Mouse (Mus musculus) lung, postnatal 0 days (tissue): Measurements from ENCODE around the gene Wdr18. TPM values are rescaled to one million over a fixed set of nuclear protein-coding genes. Genes with fewer than 3 reads are reported as not detected.
A peak's percentile ranks its signal among the peaks of the same experiment; 100 is the strongest.

Experiments used
- ATAC-seq: fragments of 200-750 bp; cut with Nextera tagmentation; 2 replicates; pipeline ENCODE4 v1.8.0; 2017; ENCODE audit warnings: moderate library complexity
- DNase-seq: peaks from one replicate; pipeline ENCODE4 v3.0.0-alpha.2; 2016; ENCODE audit warnings: low spot score
- H3K27ac ChIP-seq: fragments of 300-500 bp; sonication (generic); 2 replicates; pipeline ENCODE4 v1.5.1; 2014; ENCODE audit warnings: antibody characterized with exemption, mild to moderate bottlenecking, low read length, mixed read lengths
- H3K27me3 ChIP-seq: fragments of 300-500 bp; sonication (generic); replicated peaks from 2 replicates; pipeline ENCODE4 v1.6.1; 2014; ENCODE audit warnings: low read length, mixed read lengths; ENCODE audit not compliant: insufficient read depth
- H3K36me3 ChIP-seq: fragments of 300-500 bp; sonication (generic); 2 replicates; pipeline ENCODE4 v1.6.1; 2014; ENCODE audit warnings: low read length, mixed read lengths; ENCODE audit not compliant: insufficient read depth
- H3K4me1 ChIP-seq: fragments of 300-500 bp; sonication (generic); 2 replicates; pipeline ENCODE4 v1.6.1; 2014; ENCODE audit warnings: antibody characterized with exemption, low read depth, low read length, mixed read lengths; ENCODE audit not compliant: insufficient read depth
- H3K4me2 ChIP-seq: fragments of 300-500 bp; sonication (generic); replicated peaks from 2 replicates; pipeline ENCODE4 v1.6.1; 2014; ENCODE audit warnings: low read depth, mild to moderate bottlenecking, low read length, moderate library complexity, mixed read lengths
- H3K4me3 ChIP-seq: fragments of 300-500 bp; sonication (generic); 2 replicates; pipeline ENCODE4 v1.5.1; 2014; ENCODE audit warnings: low read depth, low read length
- H3K9ac ChIP-seq: fragments of 300-500 bp; sonication (generic); replicated peaks from 2 replicates; pipeline ENCODE4 v1.6.1; 2014; ENCODE audit warnings: low read depth, mild to moderate bottlenecking
- H3K9me3 ChIP-seq: fragments of 300-500 bp; sonication (generic); 2 replicates; pipeline ENCODE4 v1.6.1; 2016; ENCODE audit warnings: low read length, mixed read lengths
- CTCF ChIP-seq: IDR thresholded peaks from 2 replicates; pipeline ENCODE4 v1.5.1; 2016; ENCODE audit warnings: antibody characterized with exemption, mild to moderate bottlenecking
- EP300 ChIP-seq: IDR thresholded peaks from 2 replicates; pipeline ENCODE4 v1.6.1; 2016; ENCODE audit warnings: antibody characterized with exemption, mild to moderate bottlenecking, control low read depth
- WGBS: fragments of 180-500 bp; shearing (Covaris S2); extraction: QIAGEN DNeasy Blood & Tissue Kit; methylation state at CpG from one replicate; pipeline ENCODE4 v1.1.7; 2014; 5-methylcytosine and 5-hydroxymethylcytosine counted together
- polyA plus RNA-seq: library from polyadenylated mRNA; unstranded; fragments of >200 nt; fragmentation: Nextera tagmentation; extraction: Ambion mirVana; gene quantifications from 2 replicates; pipeline ENCODE4 v1.2.1, GENCODE M21; 2015

Gene Wdr18
- polyA plus RNA-seq, 1 experiment from 2014 or later: 44.2 TPM

DNA sequence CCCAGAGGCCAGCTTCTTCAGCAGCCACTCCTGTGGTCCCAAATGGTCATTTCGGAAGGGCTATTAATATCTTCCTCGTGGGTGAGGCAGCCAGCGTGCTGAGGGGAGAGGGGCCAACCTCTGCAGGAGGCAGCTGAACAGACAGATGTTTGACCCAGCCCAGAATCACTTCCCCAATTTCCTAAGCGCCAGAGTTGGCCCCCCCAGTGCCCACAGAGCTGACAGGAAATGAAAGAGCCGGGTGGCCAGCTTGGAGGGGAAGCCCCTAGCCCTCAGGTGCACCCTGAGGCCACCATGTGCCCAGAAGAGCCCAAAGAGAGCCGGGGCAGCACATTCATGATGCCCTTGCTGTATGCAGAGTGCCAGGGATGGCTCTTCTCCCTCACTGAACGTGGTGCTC, 19.2 kb upstream of the Wdr18 start:
- H3K36me3 ChIP-seq: no peaks in the 10 kb centered on the region
- no peak overlapping the region for H3K9ac ChIP-seq
- no peak for TF ChIP-seq CTCF
- TF ChIP-seq EP300: no peak
- ATAC-seq: no peak
- H3K4me1 ChIP-seq: peaks cover 35% of the 10 kb centered on the region
- no peak overlapping the region for H3K4me2 ChIP-seq
- no peak for DNase-seq
- no peaks in the 10 kb centered on the region for H3K9me3 ChIP-seq
- H3K27me3 ChIP-seq: no peaks in the 10 kb centered on the region
- 40% methylated on average over 7 of the region's 7 CpGs for WGBS
- no peak overlapping the region for H3K27ac ChIP-seq
- no peak overlapping the region for H3K4me3 ChIP-seq

DNA sequence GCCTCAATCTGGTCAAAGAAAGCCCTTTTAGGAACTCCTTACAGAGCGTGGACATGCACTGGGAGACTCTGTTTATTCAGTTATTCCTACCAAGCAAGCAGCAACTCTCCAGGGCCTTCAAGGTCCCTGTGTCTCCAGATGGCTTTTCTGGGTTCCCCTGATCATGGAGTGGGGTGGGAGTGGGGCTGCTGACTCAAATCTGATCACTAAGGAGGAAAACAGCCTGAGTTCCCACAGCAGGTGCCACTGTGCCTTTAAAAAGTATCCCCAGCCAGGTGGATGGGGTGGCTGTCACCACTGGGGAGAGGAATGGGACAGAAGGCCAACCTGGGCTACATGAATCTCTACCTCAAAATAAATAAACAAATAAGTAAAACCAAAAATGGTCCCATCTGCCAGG, 17.0 kb upstream of the Wdr18 start:
- Histone ChIP-seq H3K4me3 (no peak overlapping the region), H3K9me3 (no peaks in the 10 kb centered on the region), H3K4me2 (no peak overlapping the region), H3K9ac (no peak overlapping the region), H3K27ac (no peak overlapping the region), H3K4me1 (peaks cover 25% of the 10 kb centered on the region; the same call in 1 of the 2 replicates), H3K27me3 (no peaks in the 10 kb centered on the region), H3K36me3 (no peaks in the 10 kb centered on the region)
- TF ChIP-seq CTCF (no peak), EP300 (no peak)
- ATAC-seq (no peak), DNase-seq (no peak)
- 80% methylated on average over 1 of the region's 1 CpGs for whole genome bisulfite sequencing

DNA sequence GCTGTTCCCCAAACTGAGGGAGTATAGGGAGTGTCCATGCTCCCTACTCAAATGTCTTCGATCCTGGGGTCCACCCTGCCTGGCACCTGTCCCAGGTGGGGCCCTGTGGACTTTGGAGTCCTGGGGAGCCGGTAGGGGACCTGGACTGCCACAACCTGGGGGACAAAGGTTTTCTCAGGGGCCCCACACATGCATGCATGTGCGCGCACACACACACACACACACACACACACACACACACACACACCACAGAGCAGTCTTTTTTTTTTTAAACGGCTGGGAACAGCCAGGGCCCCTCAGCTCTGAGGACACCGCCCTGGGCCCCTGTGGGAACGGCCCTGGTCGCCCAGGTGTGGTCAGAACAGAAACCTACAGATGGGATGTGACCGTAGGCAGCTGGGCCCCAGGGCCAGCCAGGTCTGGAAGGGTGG, 16.5 kb upstream of the Wdr18 start:
- TF ChIP-seq EP300 (no peak), CTCF (no peak)
- no peak overlapping the region for H3K4me3 ChIP-seq
- H3K27ac ChIP-seq: no peak overlapping the region
- no peaks in the 10 kb centered on the region for H3K9me3 ChIP-seq
- no peak overlapping the region for H3K9ac ChIP-seq
- DNase-seq (no peak), ATAC-seq (no peak)
- no peaks in the 10 kb centered on the region for H3K27me3 ChIP-seq
- H3K4me2 ChIP-seq: no peak overlapping the region
- H3K36me3 ChIP-seq: 0 out of 2 replicates have a peak, but pooled peaks cover 2% of the 10 kb centered on the region
- 55% methylated on average over 9 of the region's 9 CpGs for WGBS
- peaks cover 22% of the 10 kb centered on the region; the same call in 1 of the 2 replicates for H3K4me1 ChIP-seq

DNA sequence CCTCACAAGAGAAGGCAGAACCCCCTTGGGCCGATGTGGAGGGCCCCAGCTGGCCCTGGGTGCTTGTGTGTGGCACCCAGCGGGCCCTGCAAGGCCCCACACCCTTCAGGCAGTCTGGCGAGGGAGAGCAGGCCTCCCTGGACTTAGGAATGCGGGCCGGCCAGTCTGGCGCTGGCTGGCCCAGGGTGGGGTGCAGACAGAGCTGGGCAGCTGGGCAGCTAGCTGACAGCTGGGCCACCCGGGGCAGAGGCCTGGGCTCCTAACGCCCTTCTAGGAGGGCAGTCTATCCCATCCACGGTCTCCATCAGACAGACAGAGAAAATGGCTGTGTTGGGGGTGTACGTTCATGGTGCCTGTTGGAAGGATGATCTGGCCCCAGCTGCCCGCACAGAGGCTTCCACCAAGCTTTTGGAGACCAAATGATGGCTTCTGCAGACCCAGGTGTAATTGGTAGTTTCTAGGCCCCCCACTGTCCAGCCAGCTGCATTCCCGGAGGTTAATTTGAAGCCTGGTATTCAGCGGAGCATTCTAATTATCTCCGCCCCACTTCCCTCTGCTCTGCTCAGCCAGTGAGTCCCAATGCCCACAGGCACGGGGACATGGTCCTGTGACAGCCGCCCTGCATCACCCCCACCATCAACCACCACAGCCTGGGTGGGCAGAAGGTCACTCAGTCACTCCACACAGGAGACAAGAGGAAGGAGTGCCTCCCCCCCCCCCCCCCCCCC, 14.3 kb upstream of the Wdr18 start:
- ATAC-seq: peak; percentile 89
- Histone ChIP-seq H3K4me2 (peak overlapping the region; percentile 25; the same call in 1 of the 2 replicates), H3K27ac (peak overlapping the region; percentile 84), H3K9ac (no peak overlapping the region), H3K36me3 (peaks cover 22% of the 10 kb centered on the region; the same call in 1 of the 2 replicates), H3K4me1 (peaks cover 22% of the 10 kb centered on the region; the same call in 1 of the 2 replicates), H3K27me3 (no peaks in the 10 kb centered on the region), H3K9me3 (no peaks in the 10 kb centered on the region), H3K4me3 (no peak overlapping the region)
- TF ChIP-seq CTCF (no peak), EP300 (no peak)
- DNase-seq: peak; percentile 77
- WGBS: 37% methylated on average over 16 of the region's 16 CpGs

DNA sequence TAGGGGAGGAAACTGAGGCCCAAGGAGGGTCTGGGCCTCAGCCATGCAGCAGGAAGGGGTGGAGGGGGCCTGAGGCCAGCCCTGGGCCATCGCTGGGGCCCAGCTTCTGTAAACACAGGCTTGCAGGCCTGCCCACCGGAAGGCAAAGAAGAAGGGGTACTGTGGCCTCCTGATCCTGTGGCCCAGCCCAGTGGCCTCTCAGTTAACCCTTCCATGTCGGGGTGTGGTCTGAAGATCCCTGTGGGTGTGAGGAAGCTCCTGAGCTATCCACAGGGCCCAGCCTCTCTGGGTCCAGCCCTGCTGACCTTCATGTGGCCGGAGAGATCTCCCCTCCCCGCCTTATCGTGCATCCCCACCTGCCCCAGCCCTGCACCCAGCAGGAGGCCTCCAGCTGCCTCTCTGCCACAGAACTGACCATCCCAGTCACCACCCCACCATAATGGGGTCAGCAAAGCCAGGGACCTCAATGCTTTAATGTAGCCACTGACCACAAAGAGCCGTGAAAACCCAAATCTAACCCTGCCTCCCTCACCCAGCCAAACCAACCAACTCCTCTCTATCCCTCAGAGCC, 13.1 kb upstream of the Wdr18 start:
- no peak overlapping the region for H3K4me3 ChIP-seq
- 0 out of 2 replicates have a peak overlapping the region, but pooled peaks have one; percentile 19 for H3K4me2 ChIP-seq
- peaks cover 30% of the 10 kb centered on the region for H3K36me3 ChIP-seq
- peak overlapping the region; percentile 84; the same call in 1 of the 2 replicates for H3K27ac ChIP-seq
- no peaks in the 10 kb centered on the region for H3K27me3 ChIP-seq
- peak; percentile 42 for DNase-seq
- WGBS: 22% methylated on average over 7 of the region's 7 CpGs
- no peak overlapping the region for H3K9ac ChIP-seq
- ATAC-seq: peak; percentile 9; the same call in 1 of the 2 replicates
- TF ChIP-seq EP300: no peak
- TF ChIP-seq CTCF: no peak
- H3K4me1 ChIP-seq: peaks cover 22% of the 10 kb centered on the region; the same call in 1 of the 2 replicates
- no peaks in the 10 kb centered on the region for H3K9me3 ChIP-seq

DNA sequence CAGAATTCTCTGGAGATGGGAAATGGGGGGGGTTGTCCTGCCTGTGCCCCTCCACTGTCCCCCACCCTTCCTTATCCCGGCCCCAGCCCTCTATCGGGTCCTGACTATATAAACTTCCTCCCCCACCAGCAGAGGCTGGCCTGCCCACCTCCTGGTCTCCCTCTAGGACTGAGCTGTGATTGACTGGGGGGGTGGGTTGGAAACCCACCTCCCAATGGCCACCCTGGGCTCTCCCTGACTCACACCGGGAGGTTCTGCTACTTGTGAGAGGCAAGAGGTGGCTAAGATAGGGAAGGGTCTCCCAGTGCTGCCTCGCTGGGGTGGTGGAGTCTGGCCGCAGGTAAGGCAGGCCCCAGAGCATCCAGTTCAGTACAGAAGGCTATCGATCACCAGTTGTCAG, 12.4 kb upstream of the Wdr18 start:
- no peaks in the 10 kb centered on the region for H3K27me3 ChIP-seq
- H3K9me3 ChIP-seq: no peaks in the 10 kb centered on the region
- no peak overlapping the region for H3K9ac ChIP-seq
- H3K27ac ChIP-seq: no peak overlapping the region
- ATAC-seq (0 out of 2 replicates have a peak, but pooled peaks have one; percentile 11), DNase-seq (no peak)
- peaks cover 22% of the 10 kb centered on the region; the same call in 1 of the 2 replicates for H3K4me1 ChIP-seq
- TF ChIP-seq EP300 (no peak), CTCF (no peak)
- no peak overlapping the region for H3K4me3 ChIP-seq
- WGBS: 56% methylated on average over 6 of the region's 6 CpGs
- H3K4me2 ChIP-seq: no peak overlapping the region
- peaks cover 31% of the 10 kb centered on the region for H3K36me3 ChIP-seq
